Mouse (Mus musculus): Measurements from ENCODE around the gene Gm11213. TPM values are rescaled to one million over a fixed set of nuclear protein-coding genes. Genes with fewer than 3 reads are reported as not detected.

The Gm11213 gene
- polyA plus RNA-seq, 2 experiments from 2014 or later = not detected

DNA sequence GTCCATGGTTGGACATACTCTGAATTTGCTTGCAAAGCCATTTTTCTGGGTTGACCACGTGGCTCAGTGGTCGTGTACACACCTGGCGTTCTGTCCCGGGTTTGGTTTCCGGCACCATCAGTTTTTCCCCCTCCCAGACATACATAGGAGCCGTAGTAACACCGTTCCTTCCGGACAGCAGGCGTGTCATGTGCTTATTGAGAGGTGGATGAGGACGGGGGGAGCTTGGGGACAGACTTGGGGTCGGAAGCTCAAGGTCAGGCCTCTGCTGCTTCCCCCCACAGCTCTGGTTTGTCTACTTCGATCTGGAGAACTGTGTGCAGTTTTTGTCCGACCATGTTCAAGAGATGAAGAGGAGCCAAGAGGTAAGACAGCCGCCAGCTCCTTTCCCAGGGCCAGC, 25.4 kb downstream of the Gm11213 start:
- ATAC-seq = no peak

DNA sequence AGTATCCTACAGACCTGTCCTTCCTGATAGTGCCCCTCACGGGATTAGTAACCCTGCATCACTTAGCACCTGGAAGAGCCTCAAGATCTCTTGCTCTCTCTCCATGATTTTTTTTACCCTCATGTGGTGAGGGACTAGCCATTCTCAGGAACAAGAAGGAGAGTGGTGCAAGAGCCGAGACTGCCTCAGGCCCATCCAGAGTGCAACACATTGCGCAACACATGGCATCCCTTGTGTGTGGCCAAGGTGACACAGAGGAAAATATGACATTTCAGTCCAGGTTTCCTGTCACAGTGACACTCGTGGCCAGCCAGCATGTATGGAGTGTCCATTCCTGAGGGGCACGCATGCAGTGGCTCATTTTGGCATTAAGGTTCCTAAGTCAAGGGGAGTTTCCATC, 32.4 kb downstream of the Gm11213 start:
- ATAC-seq = no peak

DNA sequence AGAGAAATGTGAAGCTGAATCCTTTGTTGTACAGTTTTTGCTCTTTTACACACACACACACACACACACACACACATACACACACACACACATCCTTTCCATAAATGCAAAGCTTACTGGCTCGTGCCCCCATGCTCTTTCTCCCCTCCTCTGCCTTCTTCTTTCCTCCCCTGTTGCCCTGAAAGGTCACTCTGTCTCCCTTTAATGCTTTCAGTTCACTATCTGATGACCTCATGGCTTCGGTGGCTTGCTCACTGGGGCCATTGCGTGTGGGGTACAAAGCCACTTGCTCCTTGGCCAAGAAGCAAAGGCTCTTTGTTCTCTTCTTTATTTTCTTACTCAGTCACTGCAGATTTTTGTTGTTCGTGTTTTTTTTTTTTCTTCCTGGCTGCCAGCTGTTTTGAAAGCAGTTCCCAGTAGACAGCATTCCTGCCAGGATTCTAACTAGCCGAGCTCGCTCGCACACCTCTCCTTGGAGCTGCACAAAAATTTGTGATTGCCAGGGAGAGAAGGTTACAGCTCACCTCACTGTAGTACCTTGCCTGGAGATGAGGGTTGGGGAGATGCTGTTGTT, 34.8 kb downstream of the Gm11213 start:
- no peak for ATAC-seq

DNA sequence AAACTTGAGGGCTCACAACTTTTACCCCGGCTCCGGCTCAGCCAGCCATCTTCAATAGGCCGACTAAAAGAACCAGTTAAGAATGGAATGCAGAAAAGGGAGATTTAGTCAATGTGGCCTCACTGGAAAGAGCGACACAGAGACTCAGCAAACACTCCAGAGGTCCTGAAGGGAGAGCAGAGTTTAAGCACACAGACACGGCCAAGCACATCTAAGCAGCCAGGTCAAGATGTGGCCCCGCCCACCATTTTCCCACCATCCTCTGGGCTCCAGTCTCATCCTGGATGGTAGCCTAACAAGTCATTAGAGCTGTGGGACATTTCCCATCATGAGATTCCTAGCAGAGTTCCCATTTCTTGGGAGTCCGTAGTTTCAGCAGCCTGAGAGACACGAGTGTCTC, 35.7 kb downstream of the Gm11213 start:
- ATAC-seq = no peak

DNA sequence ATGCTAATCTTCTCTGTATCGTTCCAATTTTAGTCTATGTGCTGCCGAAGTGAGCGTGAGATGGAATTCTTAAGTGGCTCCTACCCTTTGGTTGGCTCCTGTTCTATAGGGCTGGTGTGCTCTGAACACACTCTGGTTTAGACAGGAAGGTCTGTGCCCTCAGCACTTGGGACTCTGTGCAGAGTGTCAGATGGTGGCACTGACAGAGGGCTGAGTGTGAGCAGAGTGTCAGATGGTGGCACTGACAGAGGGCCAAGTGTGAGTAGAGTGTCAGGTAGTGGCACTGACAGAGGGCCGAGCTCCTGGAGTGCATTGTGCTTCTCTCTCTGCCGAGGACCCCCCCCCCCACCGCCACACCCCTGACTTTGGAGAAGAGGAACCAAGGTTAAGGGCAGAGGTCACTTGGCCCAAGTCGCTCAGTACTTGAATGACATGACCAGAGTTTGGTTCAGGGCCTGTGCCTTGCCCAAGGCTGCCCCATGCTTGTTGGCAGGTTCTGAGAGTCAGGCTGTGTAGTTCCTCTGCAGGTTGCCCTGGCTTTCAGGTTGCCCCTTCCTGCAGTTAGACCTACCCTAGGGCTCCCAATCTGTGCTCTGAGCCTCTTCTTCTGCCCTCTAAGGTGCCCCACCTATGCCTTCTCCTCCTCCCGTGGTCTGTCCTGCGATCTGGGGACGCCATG, 37.2 kb downstream of the Gm11213 start:
- no peak for ATAC-seq

DNA sequence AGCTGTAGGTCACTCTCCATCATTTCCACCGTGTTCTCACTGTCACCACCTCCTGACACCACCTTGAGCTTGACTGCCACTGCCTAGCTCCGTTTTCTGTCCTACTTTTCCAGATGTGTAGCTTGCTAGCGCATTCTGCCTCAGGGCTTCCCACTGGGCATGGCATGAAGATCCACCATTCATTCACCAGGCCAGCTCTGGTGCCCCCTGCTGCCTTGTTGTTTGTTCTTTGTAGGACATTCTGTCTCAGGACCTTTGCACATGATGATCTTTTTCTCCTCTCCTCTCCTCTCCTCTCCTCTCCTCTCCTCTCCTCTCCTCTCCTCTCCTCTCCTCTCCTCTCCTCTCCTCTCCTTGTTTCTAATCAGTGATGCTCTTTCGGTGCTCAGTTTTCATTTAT, 42.3 kb downstream of the Gm11213 start:
- no peak for ATAC-seq

DNA sequence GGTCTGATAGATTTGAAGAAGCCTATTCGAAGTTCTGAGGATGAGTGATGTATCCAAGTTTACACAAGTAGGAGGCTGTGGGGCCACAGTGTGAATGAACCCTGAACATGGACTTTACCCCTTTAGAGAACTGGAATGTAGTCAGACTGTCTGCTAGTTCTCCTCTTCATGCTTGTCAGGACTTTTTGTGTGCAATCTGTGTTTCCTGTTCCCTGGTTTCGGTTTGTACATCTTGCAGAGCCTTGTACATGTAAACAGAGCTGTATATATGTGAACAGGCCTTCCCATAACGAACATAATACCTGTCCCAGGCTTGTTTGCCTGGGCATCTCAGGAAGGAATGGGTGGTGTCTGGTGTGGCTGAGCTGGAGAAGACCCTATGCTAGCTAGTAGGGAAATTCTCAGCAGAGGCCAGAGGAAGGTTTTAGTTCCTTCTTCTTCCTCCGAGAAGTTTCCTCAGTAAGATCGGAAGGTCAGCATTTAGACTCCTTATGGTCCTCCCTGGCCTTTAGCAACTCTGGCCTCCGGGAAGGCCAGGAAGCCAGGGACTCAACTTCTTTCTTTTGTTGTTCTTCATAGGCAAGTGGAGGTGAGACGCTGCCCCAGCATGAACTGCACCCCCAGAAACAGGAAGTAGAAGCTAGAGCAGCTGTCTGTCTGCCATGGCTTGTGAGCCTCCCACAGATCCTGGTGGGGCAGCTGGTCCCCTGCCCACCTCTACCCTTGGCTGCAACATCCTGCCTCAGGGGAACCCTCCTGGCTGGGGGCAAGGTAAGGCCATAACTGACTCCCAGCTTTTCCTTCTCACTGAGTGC, 43.0 kb downstream of the Gm11213 start:
- peak; percentile 47 for ATAC-seq

DNA sequence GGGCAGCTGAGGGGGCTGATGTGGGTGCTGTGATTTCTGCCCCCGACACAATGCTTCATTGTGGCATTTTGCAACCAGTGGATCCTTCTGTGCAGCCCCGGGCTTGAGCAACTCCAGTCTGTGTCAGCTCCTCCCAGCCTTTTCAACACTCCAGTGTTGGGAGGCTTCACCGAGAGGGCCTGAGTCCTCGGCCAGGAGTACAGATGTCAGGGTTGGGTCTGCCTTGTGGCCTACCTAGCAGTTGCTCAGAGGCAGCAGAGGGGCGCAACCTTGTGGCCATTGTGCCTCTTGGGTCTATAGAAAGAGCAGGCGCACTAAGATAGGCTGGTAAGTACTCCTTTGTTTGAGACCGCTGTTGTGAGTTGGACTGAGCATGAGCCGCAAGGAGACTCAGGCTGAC, 45.0 kb downstream of the Gm11213 start:
- no peak for ATAC-seq

DNA sequence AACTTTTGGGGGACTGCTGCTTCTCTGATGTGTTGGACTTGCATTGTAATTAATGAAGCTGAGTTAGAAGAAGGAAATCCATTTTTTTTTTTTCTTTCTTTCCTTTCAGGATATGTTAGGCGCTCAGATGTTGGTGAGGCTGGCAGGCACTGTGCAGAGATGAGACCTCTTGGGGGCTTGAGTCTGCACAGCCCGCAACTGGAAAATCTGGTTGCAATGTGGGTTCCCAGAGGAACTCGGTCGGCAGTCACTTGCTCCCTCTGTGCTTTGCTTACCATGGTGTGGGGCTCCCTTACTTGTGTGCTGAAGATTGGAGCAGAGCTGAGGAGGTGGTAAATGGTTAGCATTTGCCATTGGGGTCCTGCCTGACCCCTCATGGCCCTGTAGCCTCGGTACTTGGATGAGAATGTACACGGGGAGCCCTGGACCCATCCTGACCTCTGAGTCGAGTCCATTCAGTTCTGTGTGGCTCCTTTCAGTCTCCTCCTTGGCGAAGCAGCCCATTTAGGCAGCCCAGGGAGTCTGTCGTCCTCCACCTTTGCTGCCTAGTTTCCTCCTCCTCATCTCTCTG, 45.8 kb downstream of the Gm11213 start:
- ATAC-seq = no peak

DNA sequence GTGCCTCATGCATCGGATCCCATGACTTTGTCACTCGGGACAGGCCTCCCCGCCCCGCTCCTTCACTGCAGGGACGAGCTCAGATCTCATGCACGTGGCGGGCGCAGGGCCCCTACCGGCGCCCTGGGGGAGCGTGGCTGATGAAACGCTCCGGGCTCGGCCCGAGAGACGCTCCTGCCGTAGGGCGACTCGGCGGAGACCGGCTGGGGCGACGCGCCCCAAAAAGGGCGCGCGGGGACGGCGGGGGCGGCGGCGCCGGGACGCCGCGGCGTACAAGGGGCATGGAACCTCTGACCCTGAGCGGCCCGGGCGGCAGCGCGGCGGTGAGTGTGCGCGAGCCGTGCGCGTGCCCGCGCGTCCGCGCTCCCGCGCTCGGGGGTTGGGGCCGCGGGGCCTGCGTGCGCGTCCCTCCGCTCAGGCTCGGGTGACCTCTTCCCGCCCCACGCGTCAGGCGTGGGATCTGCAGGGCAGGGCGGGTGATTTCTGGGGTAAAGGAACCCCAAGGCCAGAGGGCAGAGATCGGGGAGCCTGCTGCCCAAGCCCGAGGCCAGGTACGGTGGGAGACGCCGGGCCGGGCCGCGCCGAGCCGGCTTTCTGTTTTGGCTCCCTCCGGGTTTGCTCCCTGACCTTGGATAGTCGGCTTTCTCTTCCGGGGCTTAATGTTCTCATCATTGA, 46.5 kb downstream of the Gm11213 start, which contains the start of gene Tmem268:
TSS of gene Tmem268 (plus strand) at position 375 of the 675 bp plus-strand sequence.
- peak; percentile 60 for ATAC-seq

DNA sequence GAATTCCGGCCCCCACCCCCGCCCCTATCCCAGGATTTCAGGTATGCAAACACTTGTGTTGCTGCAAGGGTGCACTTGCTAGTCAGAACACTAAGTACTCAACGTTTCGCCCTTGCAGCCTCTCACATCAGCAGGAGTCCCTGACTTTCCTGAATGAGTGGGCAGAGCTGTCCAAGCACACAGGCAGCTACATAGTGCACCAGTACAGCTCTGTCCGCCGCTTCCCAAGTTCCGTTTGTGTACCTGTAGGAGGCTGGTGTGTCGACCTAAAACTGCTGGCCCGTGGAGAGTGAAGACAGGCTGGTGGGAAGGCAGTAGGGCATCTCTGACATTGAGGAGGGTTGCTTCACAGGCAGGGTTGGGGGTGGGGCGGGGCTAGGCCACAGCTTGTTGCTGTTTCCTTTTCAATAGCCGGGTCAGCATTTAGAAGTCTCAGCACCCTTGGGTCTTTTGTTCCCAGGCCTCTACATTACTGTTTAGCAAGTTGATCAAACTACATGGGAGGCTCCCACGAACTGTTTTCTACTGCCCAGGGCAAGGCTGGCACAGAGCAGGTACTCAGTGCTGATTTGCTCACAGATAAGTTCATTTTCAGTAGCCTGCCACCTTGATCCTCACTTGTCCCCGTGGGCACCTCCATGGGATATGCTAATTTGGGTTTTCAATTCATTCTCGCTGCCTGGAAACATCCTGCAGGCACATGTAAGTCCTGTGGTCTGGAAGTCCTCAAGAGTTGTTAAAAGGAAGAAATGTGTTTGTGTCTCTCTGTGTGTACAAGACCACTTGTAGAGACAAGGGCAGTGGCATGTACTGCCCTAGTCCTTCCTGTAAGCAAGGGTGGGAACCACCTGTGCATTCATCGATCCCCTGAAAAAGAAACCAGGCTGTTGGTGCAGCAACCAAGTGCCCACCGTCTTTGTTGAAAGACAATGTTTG, 47.7 kb downstream of the Gm11213 start:
- ATAC-seq = no peak

DNA sequence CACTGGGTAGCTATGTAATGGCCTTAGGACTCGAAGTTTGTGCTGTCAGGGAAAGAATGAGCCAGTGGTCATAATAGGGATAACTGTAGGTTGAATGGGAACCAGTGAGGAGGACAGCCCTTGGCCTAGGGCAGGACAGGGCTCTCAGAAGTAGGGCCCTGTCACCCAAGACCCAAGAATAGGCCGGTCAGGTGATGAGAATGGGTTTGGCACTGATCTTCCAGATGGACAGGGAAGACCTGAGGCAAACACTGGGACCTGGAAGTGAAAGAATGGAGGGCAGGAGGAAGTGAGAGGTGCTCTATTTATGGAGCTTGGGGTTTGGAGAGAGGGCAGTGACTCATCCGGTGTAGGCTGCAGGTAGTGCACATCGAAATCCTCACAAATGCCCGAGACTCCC, 48.4 kb downstream of the Gm11213 start:
- no peak for ATAC-seq

DNA sequence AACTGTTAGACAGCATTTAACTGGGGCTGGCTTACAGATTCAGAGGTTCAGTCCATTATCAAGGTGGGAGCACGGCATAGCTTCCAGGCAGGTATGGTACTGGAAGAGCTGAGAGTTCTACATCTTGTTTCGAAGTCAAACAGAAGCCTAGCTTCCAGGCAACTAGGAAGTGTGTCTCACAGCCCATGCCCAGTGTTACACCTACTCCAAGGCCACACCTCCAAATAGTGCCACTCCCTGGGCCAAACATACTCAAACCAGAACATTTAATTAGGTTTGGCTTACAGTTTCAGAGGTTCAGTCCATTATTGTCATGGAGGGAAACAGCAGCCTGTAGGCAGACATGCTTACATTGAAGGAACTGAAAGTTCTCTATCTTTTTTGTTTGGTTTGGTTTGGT, 50.0 kb downstream of the Gm11213 start:
- ATAC-seq = no peak

DNA sequence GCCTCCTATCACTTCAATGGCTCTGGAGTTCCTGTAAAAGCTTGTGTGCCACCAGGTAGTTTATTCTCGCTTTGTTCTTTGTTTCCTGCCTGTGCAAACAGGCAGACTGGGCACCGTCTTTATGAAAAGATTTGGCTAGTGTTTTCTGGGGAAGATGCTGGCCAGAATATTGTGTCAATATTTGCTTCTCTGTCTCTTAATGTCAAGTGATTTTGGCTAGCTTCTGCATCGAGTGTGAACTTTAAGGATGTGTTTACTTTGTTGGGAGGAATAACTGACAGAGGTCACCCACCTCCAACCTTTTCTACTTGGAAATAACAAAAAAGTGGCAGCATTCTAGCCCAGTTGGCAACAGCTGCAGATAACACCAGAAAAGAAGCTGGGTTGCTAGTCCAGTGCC, 50.4 kb downstream of the Gm11213 start:
- ATAC-seq = no peak

DNA sequence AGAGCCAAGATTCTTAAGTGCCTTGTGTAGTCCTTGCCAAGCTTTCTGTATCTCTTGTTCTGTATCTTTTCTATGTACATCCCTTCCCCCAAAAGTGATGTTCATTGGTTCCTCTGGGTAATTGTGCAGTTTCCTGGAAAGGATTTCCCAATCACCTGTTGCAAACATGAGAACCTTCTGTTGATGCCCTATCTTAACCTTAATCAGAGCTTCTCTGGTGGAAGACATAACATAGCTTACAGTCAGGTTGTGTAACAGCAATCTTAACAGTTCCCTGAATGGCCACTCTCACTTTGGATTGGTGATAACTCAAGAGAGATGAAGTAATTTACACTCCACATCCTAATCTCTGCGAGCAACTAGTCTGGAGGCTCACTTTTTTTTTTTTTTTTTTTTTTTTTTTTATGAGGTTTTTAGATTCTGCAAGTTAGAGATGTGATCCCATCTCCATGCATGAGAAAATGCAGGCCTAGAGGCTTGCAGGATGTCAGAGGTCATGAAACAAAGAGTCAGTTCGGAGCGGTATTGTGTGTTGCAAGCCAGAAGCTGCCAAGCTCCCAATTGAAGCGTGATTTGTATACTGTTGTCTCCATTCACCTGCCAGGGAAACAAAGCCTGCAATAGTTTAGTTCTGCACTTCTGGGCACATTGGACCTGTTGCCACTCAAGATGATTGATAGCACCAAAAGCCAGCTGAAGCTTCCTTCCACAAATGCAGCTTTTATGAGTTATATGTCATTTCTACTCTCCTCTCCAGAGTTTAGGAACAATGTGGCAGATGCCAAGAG, 51.1 kb downstream of the Gm11213 start:
- no peak for ATAC-seq

DNA sequence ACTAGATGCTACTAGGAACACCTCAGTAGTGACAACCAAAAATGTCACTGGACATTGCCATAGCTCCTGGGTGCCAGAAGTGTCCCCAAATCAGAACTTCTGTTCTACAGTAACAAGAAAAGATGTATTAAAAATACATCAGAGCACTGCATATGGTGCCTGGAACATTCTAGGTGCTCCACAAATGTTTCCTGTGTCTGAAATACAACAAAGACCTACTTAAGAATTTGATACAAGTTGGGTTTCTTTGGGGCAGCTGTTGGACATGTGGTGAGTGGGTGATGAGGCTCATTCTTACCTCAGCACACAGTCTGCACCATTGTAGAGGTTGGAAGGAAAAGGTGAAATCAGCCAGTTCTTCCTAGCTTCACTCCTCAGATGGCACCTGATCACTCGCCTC, 52.2 kb downstream of the Gm11213 start:
- ATAC-seq = no peak

DNA sequence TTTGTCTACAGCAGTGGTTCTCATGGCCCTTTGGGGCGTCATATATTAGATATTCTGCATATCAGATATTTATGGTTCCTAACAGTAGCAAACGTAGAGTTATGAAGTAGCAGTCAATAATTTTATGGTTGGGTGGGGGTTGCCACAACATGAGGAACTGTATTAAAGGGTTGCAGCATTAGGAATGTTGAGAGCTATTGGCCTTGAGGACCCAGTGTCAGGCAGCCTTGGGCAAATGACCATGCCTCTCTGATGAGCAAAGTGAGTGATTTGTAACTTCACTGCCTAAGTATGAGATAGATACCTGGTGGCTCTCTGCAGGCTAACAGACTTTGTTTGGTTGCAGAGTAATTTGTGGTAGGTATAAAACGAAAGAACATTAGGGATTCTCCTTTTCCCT, 54.2 kb downstream of the Gm11213 start:
- ATAC-seq = no peak

DNA sequence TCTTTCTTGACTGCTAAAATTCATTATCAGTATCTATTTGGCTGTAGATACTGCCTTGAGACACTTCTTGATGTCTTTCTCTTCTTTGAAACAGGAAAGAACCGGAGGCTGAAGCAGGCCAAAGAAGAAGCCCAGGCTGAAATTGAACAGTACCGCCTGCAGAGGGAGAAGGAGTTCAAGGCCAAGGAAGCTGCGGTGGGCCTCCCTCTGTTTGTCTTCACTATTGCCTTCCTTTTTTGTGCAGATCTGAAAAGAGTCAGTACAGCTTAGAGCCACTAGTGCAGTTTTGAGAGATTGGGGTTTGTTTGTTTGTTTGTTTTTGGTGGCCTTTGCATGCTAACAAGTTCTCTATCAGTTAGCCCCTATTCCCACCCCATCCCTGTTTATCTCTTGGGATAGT, 56.6 kb downstream of the Gm11213 start:
- ATAC-seq = no peak

DNA sequence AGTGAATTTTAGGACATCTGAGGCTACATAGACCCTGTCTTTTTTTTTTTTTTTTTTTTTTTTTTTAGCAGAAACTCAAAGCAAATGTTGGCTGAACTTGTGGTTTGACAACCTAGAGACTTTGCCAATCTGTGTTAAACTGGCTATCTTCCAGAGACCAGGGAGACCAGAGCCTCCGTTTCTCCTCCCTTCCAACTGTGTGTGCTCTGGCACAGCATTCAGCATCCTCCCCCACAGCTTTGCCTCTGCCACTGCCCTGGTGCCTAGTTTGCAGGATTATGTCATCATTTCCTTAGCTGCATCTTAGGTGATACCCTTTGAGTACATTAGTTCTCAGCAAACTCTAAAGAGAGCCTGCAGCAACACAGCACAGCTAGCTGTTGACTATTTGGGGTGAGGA, 57.3 kb downstream of the Gm11213 start:
- no peak for ATAC-seq
